8 mouse cellular contexts compared by ENCODE assay signal in the genomic region with DNA sequence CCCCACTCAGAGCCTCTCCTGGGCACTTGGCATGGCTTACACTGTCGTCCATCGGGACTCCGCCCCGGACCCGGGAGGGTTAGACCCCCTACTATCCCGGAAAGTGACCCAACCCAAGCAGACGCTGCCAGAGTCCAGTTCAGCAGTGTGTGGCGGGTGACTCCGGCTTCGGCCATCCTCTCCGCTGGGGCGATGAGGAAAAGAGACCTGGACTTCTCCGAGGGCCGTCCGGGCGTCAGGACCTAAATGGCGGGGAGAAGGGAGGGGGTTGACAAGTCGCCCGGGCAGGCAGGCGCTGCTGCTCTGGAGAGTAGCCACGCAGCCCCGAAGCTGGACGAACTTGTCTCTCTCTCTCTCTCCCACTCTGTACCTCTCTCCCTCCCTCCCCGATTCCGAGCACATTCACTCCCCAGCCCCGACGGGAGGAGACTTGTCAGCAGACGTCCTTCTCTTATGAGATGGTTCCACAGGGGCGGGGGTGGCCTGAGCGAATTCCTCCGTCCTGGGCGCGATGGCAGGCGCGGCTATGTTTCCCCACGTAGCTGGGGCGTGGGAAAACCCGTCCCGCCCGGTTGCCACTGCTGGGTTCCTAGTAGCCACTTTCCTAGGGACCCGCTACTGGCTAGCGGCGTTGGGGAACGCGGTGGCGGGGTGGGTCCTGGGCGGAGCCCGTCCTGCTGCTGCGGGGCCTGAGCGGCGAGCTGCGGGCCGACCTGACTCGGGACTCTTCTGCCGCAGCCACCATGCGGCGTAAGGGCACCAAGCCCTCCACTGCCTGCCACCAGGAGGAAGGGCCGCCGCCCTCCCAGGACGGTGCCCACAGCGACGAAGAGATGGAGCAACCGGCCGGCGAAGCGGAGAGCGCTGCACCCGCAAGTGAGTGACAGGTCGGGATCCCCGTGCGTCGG. TPM values are rescaled to one million over a fixed set of nuclear protein-coding genes. Genes with fewer than 3 reads are reported as not detected.
DNase-seq lines count a peak whose midpoint lies in the region; ATAC-seq and TF ChIP-seq lines count a peak whose summit lies in the region.

No protein-coding gene starts in this region.

- no peak for TF ChIP-seq EP300 in liver, embryonic 14.5 days (IDR thresholded peaks at IDR 0.05; ENCODE audit: low read depth)

- DNase-seq in B cell, adult 2 months: peak; percentile 52 to 64
- peak; percentile 71 to 72 for DNase-seq in adrenal gland, postnatal 36 days
- peak; percentile 38 for DNase-seq in embryonic facial prominence, embryonic 14.5 days (ENCODE audit: low spot score)
- peak; percentile 92 for DNase-seq in heart, embryonic 10.5 days (ENCODE audit: low spot score)
- peak; percentile 34 to 56 (median 50) for DNase-seq in liver, embryonic 14.5 days (ENCODE audit: low read depth in 3 of 3, low spot score in 3 of 3)
- peak; percentile 44 to 47 for DNase-seq in natural killer cell, adult 2 months (ENCODE audit: low spot score in 2 of 2)

- peak overlapping the region; percentile 89 for H3K27ac ChIP-seq in embryonic facial prominence, embryonic 14.5 days (replicated peaks; ENCODE audit: low read depth, low read length)
- peak overlapping the region; percentile 95 for H3K27ac ChIP-seq in heart, embryonic 10.5 days
- H3K27ac ChIP-seq in kidney, embryonic 14.5 days (ENCODE audit: low read depth, low read length): peak overlapping the region; percentile 92
- H3K27ac ChIP-seq in liver, embryonic 14.5 days: peak overlapping the region; percentile 95
- H3K27ac ChIP-seq in stomach, embryonic 15.5 days: peak overlapping the region; percentile 94

- H3K4me2 ChIP-seq in embryonic facial prominence, embryonic 14.5 days (ENCODE audit: low read depth, low read length): peak overlapping the region; percentile 87
- H3K4me2 ChIP-seq in kidney, embryonic 14.5 days (replicated peaks; ENCODE audit: low read depth, low read length): peak overlapping the region; percentile 62
- H3K4me2 ChIP-seq in liver, embryonic 14.5 days (ENCODE audit: low read depth): peak overlapping the region; percentile 83
- H3K4me2 ChIP-seq in stomach, embryonic 15.5 days: peak overlapping the region; percentile 73

- H3K4me1 ChIP-seq in embryonic facial prominence, embryonic 14.5 days (ENCODE audit: control insufficient read depth, insufficient read depth, low read length): peaks cover 15% of the 10 kb centered on the region
- peaks cover 6% of the 10 kb centered on the region; the same call in 1 of the 2 replicates for H3K4me1 ChIP-seq in heart, embryonic 10.5 days
- peaks cover 12% of the 10 kb centered on the region for H3K4me1 ChIP-seq in kidney, embryonic 14.5 days (ENCODE audit: control insufficient read depth, insufficient read depth, low read length)
- H3K4me1 ChIP-seq in liver, embryonic 14.5 days (replicated peaks; ENCODE audit: control insufficient read depth in 2 of 2, insufficient read depth in 2 of 2, low read length in 1 of 2): peaks cover 3 to 6% of the 10 kb centered on the region in 2 experiments; a peak in 3 of 4 replicates
- H3K4me1 ChIP-seq in stomach, embryonic 15.5 days: peaks cover 4% of the 10 kb centered on the region; the same call in 1 of the 2 replicates

- H3K9ac ChIP-seq in embryonic facial prominence, embryonic 14.5 days (ENCODE audit: low read depth, low read length): peak overlapping the region; percentile 82
- peak overlapping the region; percentile 83 for H3K9ac ChIP-seq in kidney, embryonic 14.5 days (ENCODE audit: low read depth, low read length)
- H3K9ac ChIP-seq in liver, embryonic 14.5 days (replicated peaks): peak overlapping the region; percentile 100
- peak overlapping the region; percentile 86 for H3K9ac ChIP-seq in stomach, embryonic 15.5 days

- peak; percentile 65 for TF ChIP-seq CTCF in liver, embryonic 14.5 days (IDR thresholded peaks at IDR 0.05; ENCODE audit: low read depth)

- peak; percentile 23 for ATAC-seq in embryonic facial prominence, embryonic 14.5 days (ENCODE audit: low read depth)
- peak; percentile 74 for ATAC-seq in kidney, embryonic 14.5 days (ENCODE audit: low FRiP score, low TSS enrichment)
- ATAC-seq in liver, embryonic 14.5 days (ENCODE audit: insufficient read depth): peak; percentile 56
- peak; percentile 50 for ATAC-seq in stomach, embryonic 15.5 days (ENCODE audit: insufficient read depth, low FRiP score, low read depth)

- H3K9me3 ChIP-seq in embryonic facial prominence, embryonic 14.5 days (ENCODE audit: control insufficient read depth, low read length): no peaks in the 10 kb centered on the region
- H3K9me3 ChIP-seq in heart, embryonic 10.5 days: no peaks in the 10 kb centered on the region
- no peaks in the 10 kb centered on the region for H3K9me3 ChIP-seq in kidney, embryonic 14.5 days (ENCODE audit: control insufficient read depth, low read length)
- H3K9me3 ChIP-seq in liver, embryonic 14.5 days (ENCODE audit: control insufficient read depth, low read length): peaks cover 3% of the 10 kb centered on the region; the same call in 1 of the 2 replicates
- H3K9me3 ChIP-seq in stomach, embryonic 15.5 days: no peaks in the 10 kb centered on the region

- peak overlapping the region; percentile 83 for H3K4me3 ChIP-seq in embryonic facial prominence, embryonic 14.5 days (ENCODE audit: low read depth, low read length)
- H3K4me3 ChIP-seq in heart, embryonic 10.5 days: peak overlapping the region; percentile 89
- H3K4me3 ChIP-seq in kidney, embryonic 14.5 days (ENCODE audit: low read length): peak overlapping the region; percentile 98
- peak overlapping the region; percentile 96 to 99 for H3K4me3 ChIP-seq in liver, embryonic 14.5 days (ENCODE audit: insufficient read depth in 1 of 2, low read depth in 2 of 2, low read length in 2 of 2)
- H3K4me3 ChIP-seq in stomach, embryonic 15.5 days (replicated peaks): peak overlapping the region; percentile 97

- H3K27me3 ChIP-seq in embryonic facial prominence, embryonic 14.5 days (replicated peaks; ENCODE audit: control insufficient read depth, insufficient read depth, low read length): no peaks in the 10 kb centered on the region
- H3K27me3 ChIP-seq in heart, embryonic 10.5 days (ENCODE audit: insufficient read depth, poor library complexity, severe bottlenecking): no peaks in the 10 kb centered on the region
- H3K27me3 ChIP-seq in kidney, embryonic 14.5 days (ENCODE audit: control insufficient read depth, insufficient read depth, low read length): no peaks in the 10 kb centered on the region
- no peaks in the 10 kb centered on the region for H3K27me3 ChIP-seq in liver, embryonic 14.5 days (ENCODE audit: control insufficient read depth, insufficient read depth, low read length)
- no peaks in the 10 kb centered on the region for H3K27me3 ChIP-seq in stomach, embryonic 15.5 days (replicated peaks)

- WGBS in embryonic facial prominence, embryonic 14.5 days: under 1% methylated on average over 48 of the region's 72 CpGs
- WGBS in heart, embryonic 10.5 days: under 1% methylated on average over 71 of the region's 72 CpGs
- WGBS in kidney, embryonic 14.5 days: under 1% methylated on average over 72 of the region's 72 CpGs
- under 1% methylated on average over 72 of the region's 72 CpGs for WGBS in liver, embryonic 14.5 days (ENCODE audit: insufficient replicate concordance)
- WGBS in stomach, embryonic 15.5 days: under 1% methylated on average over 72 of the region's 72 CpGs

- no peaks in the 10 kb centered on the region; the same call in 1 of the 2 replicates for H3K36me3 ChIP-seq in embryonic facial prominence, embryonic 14.5 days (ENCODE audit: control insufficient read depth, insufficient read depth, low read length)
- H3K36me3 ChIP-seq in heart, embryonic 10.5 days: peaks cover 12% of the 10 kb centered on the region; the same call in 1 of the 2 replicates
- peaks cover 13% of the 10 kb centered on the region; the same call in 1 of the 2 replicates for H3K36me3 ChIP-seq in kidney, embryonic 14.5 days (ENCODE audit: control insufficient read depth, insufficient read depth, low read length)
- peaks cover 21% of the 10 kb centered on the region for H3K36me3 ChIP-seq in liver, embryonic 14.5 days (replicated peaks; ENCODE audit: control insufficient read depth, insufficient read depth, low read depth)
- H3K36me3 ChIP-seq in stomach, embryonic 15.5 days: no peaks in the 10 kb centered on the region

RNA-seq across cellular contexts. Expression of gene Smc4, which starts 1.1 kb away (rescaled TPM):
- total RNA-seq in adrenal gland, postnatal 36 days (2021): 10 to 100 TPM; 34.1 to 38.1 TPM
- 121 and 127 TPM in 2 replicates for polyA plus RNA-seq in embryonic facial prominence, embryonic 14.5 days (2014; fragmentation: Nextera tagmentation; extraction: Ambion mirVana)
- 156 and 161 TPM in 2 replicates for polyA plus RNA-seq in heart, embryonic 10.5 days (2016; fragmentation: Nextera tagmentation; extraction: Ambion mirVana)
- polyA plus RNA-seq in kidney, embryonic 14.5 days (2014; fragmentation: Nextera tagmentation; extraction: Ambion mirVana): 189 and 208 TPM in 2 replicates
- 18.6 and 50.6 TPM in 2 replicates for polyA plus RNA-seq in liver, embryonic 14.5 days (2012; rRNA removed)
- polyA plus RNA-seq in liver, embryonic 14.5 days (2014; fragmentation: Nextera tagmentation; extraction: Ambion mirVana): 124 and 143 TPM in 2 replicates
- polyA plus RNA-seq in stomach, embryonic 15.5 days (2015; fragmentation: Nextera tagmentation; extraction: Ambion mirVana): 158 and 168 TPM in 2 replicates

RNA-seq across cellular contexts. Expression of gene Ift80, which starts 1.2 kb away (rescaled TPM):
- 10 to 100 TPM; 20.3 to 30.3 TPM for total RNA-seq in adrenal gland, postnatal 36 days (2021)
- 17.5 and 18.3 TPM in 2 replicates for polyA plus RNA-seq in embryonic facial prominence, embryonic 14.5 days (2014; fragmentation: Nextera tagmentation; extraction: Ambion mirVana)
- 8.1 and 9.6 TPM in 2 replicates for polyA plus RNA-seq in heart, embryonic 10.5 days (2016; fragmentation: Nextera tagmentation; extraction: Ambion mirVana)
- polyA plus RNA-seq in kidney, embryonic 14.5 days (2014; fragmentation: Nextera tagmentation; extraction: Ambion mirVana): 11.3 and 22.1 TPM in 2 replicates
- polyA plus RNA-seq in liver, embryonic 14.5 days (2012; rRNA removed): 7.8 and 9.7 TPM in 2 replicates
- polyA plus RNA-seq in liver, embryonic 14.5 days (2014; fragmentation: Nextera tagmentation; extraction: Ambion mirVana): 6.2 and 6.4 TPM in 2 replicates
- 11.1 and 12.1 TPM in 2 replicates for polyA plus RNA-seq in stomach, embryonic 15.5 days (2015; fragmentation: Nextera tagmentation; extraction: Ambion mirVana)

RNA-seq across cellular contexts. Expression of gene Trim59, which starts 39.0 kb away (rescaled TPM):
- 1 to 10 TPM; 6.0 to 8.2 TPM for total RNA-seq in adrenal gland, postnatal 36 days (2021)
- polyA plus RNA-seq in embryonic facial prominence, embryonic 14.5 days (2014; fragmentation: Nextera tagmentation; extraction: Ambion mirVana): 75.9 and 86.7 TPM in 2 replicates
- polyA plus RNA-seq in heart, embryonic 10.5 days (2016; fragmentation: Nextera tagmentation; extraction: Ambion mirVana): 105 and 122 TPM in 2 replicates
- 112 and 164 TPM in 2 replicates for polyA plus RNA-seq in kidney, embryonic 14.5 days (2014; fragmentation: Nextera tagmentation; extraction: Ambion mirVana)
- 20.1 and 39.0 TPM in 2 replicates for polyA plus RNA-seq in liver, embryonic 14.5 days (2012; rRNA removed)
- 121 and 136 TPM in 2 replicates for polyA plus RNA-seq in liver, embryonic 14.5 days (2014; fragmentation: Nextera tagmentation; extraction: Ambion mirVana)
- polyA plus RNA-seq in stomach, embryonic 15.5 days (2015; fragmentation: Nextera tagmentation; extraction: Ambion mirVana): 86.4 and 89.9 TPM in 2 replicates

Comparison
In these comparisons a context has a peak if more than half of its experiments do, and no peak if none do; other contexts are left out.
1. Peak in every context shown above with its lines: DNase-seq, ATAC-seq, H3K4me3 ChIP-seq and H3K27ac ChIP-seq.
2. DNase-seq: peak in every context shown above with its lines; median percentile 92 in heart, embryonic 10.5 days; 72 in adrenal gland, postnatal 36 days; 58 in B cell, adult 2 months; 50 in liver, embryonic 14.5 days; 46 in natural killer cell, adult 2 months; 38 in embryonic facial prominence, embryonic 14.5 days.
3. ATAC-seq: peak in every context shown above with its lines; median percentile 74 in kidney, embryonic 14.5 days; 56 in liver, embryonic 14.5 days; 50 in stomach, embryonic 15.5 days; 23 in embryonic facial prominence, embryonic 14.5 days.